In the genomic region with DNA sequence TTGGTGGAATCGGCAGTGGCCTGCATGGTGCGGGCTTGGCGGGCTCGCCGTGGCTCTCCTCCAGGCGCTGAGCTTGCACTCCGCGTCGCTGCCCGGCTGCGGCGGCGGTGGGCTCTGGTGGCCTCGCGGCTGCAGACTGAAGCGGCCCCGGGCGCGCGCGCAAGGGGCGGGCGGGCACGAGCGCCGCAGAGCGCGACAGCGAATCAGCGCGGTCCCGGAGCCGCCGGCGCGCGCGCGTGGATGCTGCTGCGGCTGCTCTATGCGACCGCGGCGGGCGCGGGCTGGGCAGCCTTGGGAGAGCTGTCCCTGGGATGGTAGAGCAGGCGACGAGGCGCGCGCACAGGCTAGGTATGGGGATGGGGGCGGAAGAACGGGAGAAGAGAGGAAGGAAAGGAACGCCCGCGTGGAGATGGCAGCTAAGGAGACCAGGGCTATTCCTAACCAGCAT, we compare ENCODE assay signal across 8 mouse cellular contexts. TPM values are rescaled to one million over a fixed set of nuclear protein-coding genes. Genes with fewer than 3 reads are reported as not detected.
DNase-seq lines count a peak whose midpoint lies in the region; ATAC-seq and TF ChIP-seq lines count a peak whose summit lies in the region.

No protein-coding gene starts in this region.

- peak; percentile 81 for DNase-seq in brain, embryonic 18.5 days (ENCODE audit: low read depth, low spot score)
- peak; percentile 75 for DNase-seq in forebrain, embryonic 10.5 days (ENCODE audit: extremely low spot score, low spot score)
- DNase-seq in layer of hippocampus, adult 8-10 months (ENCODE audit: low spot score in 2 of 2): peak; percentile 70 to 71
- peak; percentile 91 for DNase-seq in lung, embryonic 14.5 days
- DNase-seq in retina, embryonic 14.5 days (ENCODE audit: low spot score): peak; percentile 92
- DNase-seq in natural killer cell, adult 2 months (ENCODE audit: low spot score in 2 of 2): no peak

- peak; percentile 48; the same call in 1 of the 2 replicates for ATAC-seq in heart, embryonic 13.5 days (ENCODE audit: extremely low read depth, insufficient number of reproducible peaks, low FRiP score, low TSS enrichment)
- ATAC-seq in lung, embryonic 14.5 days (ENCODE audit: insufficient read depth): peak; percentile 97

- peak overlapping the region; percentile 48 for H3K9ac ChIP-seq in ES-Bruce4 (ENCODE audit: low read depth, poor library complexity, severe bottlenecking)
- peak overlapping the region; percentile 69 for H3K9ac ChIP-seq in heart, embryonic 13.5 days
- peak overlapping the region; percentile 40; the same call in 1 of the 2 replicates for H3K9ac ChIP-seq in lung, embryonic 14.5 days

- WGBS in forebrain, embryonic 10.5 days: under 1% methylated on average over 55 of the region's 56 CpGs
- under 1% methylated on average over 56 of the region's 56 CpGs for WGBS in heart, embryonic 13.5 days
- WGBS in lung, embryonic 14.5 days: under 1% methylated on average over 56 of the region's 56 CpGs

- no peaks in the 10 kb centered on the region for H3K36me3 ChIP-seq in ES-Bruce4 (ENCODE audit: control insufficient read depth, insufficient read depth, low read length, poor library complexity, severe bottlenecking)
- no peaks in the 10 kb centered on the region for H3K36me3 ChIP-seq in forebrain, embryonic 10.5 days (replicated peaks)
- no peaks in the 10 kb centered on the region for H3K36me3 ChIP-seq in heart, embryonic 13.5 days
- H3K36me3 ChIP-seq in lung, embryonic 14.5 days (ENCODE audit: insufficient read depth): no peaks in the 10 kb centered on the region

- H3K27me3 ChIP-seq in ES-Bruce4 (ENCODE audit: control insufficient read depth, insufficient read depth, low read length, poor library complexity, severe bottlenecking): peaks cover 6% of the 10 kb centered on the region
- peaks cover 46% of the 10 kb centered on the region for H3K27me3 ChIP-seq in forebrain, embryonic 10.5 days (ENCODE audit: poor library complexity, severe bottlenecking)
- peaks cover 52% of the 10 kb centered on the region for H3K27me3 ChIP-seq in heart, embryonic 13.5 days (replicated peaks)
- peaks cover 17% of the 10 kb centered on the region; the same call in 1 of the 2 replicates for H3K27me3 ChIP-seq in lung, embryonic 14.5 days (ENCODE audit: insufficient read depth, low read length)

- TF ChIP-seq EP300 in ES-Bruce4 (IDR thresholded peaks at IDR 0.05; ENCODE audit: insufficient read depth, low read depth, low read length): no peak

- peaks cover 1% of the 10 kb centered on the region for H3K4me1 ChIP-seq in ES-Bruce4 (ENCODE audit: control insufficient read depth, insufficient read depth, low read length)
- H3K4me1 ChIP-seq in forebrain, embryonic 10.5 days: peaks cover 27% of the 10 kb centered on the region
- H3K4me1 ChIP-seq in heart, embryonic 13.5 days: peaks cover 29% of the 10 kb centered on the region
- no peaks in the 10 kb centered on the region for H3K4me1 ChIP-seq in lung, embryonic 14.5 days (ENCODE audit: insufficient read depth)

- H3K9me3 ChIP-seq in ES-Bruce4 (replicated peaks; ENCODE audit: control insufficient read depth, insufficient read depth, low read length, poor library complexity, severe bottlenecking): no peaks in the 10 kb centered on the region
- no peaks in the 10 kb centered on the region for H3K9me3 ChIP-seq in forebrain, embryonic 10.5 days
- H3K9me3 ChIP-seq in heart, embryonic 13.5 days: no peaks in the 10 kb centered on the region
- H3K9me3 ChIP-seq in lung, embryonic 14.5 days (ENCODE audit: low read depth, low read length): no peaks in the 10 kb centered on the region

- peak overlapping the region; percentile 74 for H3K4me2 ChIP-seq in heart, embryonic 13.5 days
- peak overlapping the region; percentile 92 for H3K4me2 ChIP-seq in lung, embryonic 14.5 days

- peak overlapping the region; percentile 97 for H3K4me3 ChIP-seq in ES-Bruce4 (ENCODE audit: low read depth, low read length)
- H3K4me3 ChIP-seq in forebrain, embryonic 10.5 days: peak overlapping the region; percentile 68
- peak overlapping the region; percentile 57 for H3K4me3 ChIP-seq in heart, embryonic 13.5 days
- H3K4me3 ChIP-seq in lung, embryonic 14.5 days (ENCODE audit: low read depth, low read length): peak overlapping the region; percentile 47

- TF ChIP-seq CTCF in ES-Bruce4 (IDR thresholded peaks at IDR 0.05; ENCODE audit: low read depth, low read length): no peak
- TF ChIP-seq CTCF in lung, embryonic 14.5 days (IDR thresholded peaks at IDR 0.05; ENCODE audit: low read depth): no peak

- H3K27ac ChIP-seq in ES-Bruce4 (ENCODE audit: insufficient read depth, low read length): no peak overlapping the region
- H3K27ac ChIP-seq in forebrain, embryonic 10.5 days: peak overlapping the region; percentile 87
- H3K27ac ChIP-seq in heart, embryonic 13.5 days (replicated peaks): no peak overlapping the region
- no peak overlapping the region for H3K27ac ChIP-seq in lung, embryonic 14.5 days (ENCODE audit: low read depth)

- no peak for TF ChIP-seq POLR2A in ES-Bruce4 (IDR thresholded peaks at IDR 0.05; ENCODE audit: insufficient read depth, low read length)

RNA-seq across cellular contexts. Expression of gene Ccdc175, which starts 51.8 kb away (rescaled TPM):
- not detected in 2 replicates for polyA plus RNA-seq in ES-Bruce4 (2011; ENCODE audit: insufficient read depth, insufficient read length, low read depth, missing spikeins)
- polyA plus RNA-seq in forebrain, embryonic 10.5 days (2016; fragmentation: Nextera tagmentation; extraction: Ambion mirVana): not detected in 2 replicates
- not detected in 2 replicates for polyA plus RNA-seq in heart, embryonic 13.5 days (2015; fragmentation: Nextera tagmentation; extraction: Ambion mirVana)
- total RNA-seq in layer of hippocampus, adult 8-10 months (2022): under 1 TPM in 1 of 4 experiments, not detected in 3; 0.13 TPM
- not detected in 2 replicates for polyA plus RNA-seq in lung, embryonic 14.5 days (2014; fragmentation: Nextera tagmentation; extraction: Ambion mirVana)

Comparison
In these comparisons a context has a peak if more than half of its experiments do, and no peak if none do; other contexts are left out.
1. H3K4me3 ChIP-seq: peak in every context shown above with its lines; median percentile 97 in ES-Bruce4; 68 in forebrain, embryonic 10.5 days; 57 in heart, embryonic 13.5 days; 47 in lung, embryonic 14.5 days.
2. DNase-seq: peak in brain, embryonic 18.5 days (single experiment), forebrain, embryonic 10.5 days (single experiment), layer of hippocampus, adult 8-10 months (2 of 2), lung, embryonic 14.5 days (single experiment) and retina, embryonic 14.5 days (single experiment); none in natural killer cell, adult 2 months (0 of 2).
3. Peak in every context shown above with its lines, with median percentiles within 50 percentile points of each other: H3K9ac ChIP-seq.